Mouse (Mus musculus): ENCODE data around the gene Ncf4.

Ncf4 gene

GRCm38 (mm10) chr15:78244695-78245492, at the start of gene Ncf4:
Gene Ncf4, plus strand, starts transcription at chr15:78244801.
- no peak for DNase-seq

DNA sequence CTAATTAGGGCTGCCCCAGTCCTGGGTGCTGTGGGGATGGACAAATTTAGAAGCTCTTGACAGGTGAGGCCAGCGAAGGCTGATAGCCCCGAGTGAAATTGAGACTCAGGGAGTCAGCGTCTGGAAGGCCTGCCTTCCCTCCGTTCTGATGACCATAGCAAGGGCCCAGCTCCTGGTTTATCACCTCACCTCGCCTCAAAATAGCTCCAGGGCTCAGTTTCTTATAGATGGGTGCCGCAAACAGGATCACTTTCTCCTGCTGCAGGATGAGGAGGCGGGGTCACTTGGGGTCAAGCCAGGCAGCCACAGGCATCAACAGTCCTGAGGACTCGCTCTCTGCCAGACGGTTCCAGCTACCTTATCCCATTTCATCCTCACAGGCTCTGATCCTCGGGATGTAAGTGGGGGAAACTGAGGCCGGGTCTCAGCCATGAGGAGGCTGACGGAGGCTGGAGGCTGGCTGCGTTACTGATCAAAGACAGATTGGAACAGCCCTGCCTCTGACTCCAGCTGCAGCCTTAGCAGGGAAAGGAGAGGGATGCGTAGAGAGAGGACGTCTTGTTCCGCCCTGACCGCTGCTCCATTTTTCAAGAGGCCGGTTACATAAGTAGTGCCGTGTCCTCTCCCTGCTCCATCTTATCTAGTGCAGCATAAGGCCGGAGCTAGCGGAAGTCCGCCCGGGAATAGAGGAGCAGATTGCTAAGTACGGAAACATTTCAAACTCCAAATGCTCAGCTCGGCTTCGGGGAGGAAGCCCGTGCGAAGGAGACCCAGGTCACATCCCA, 49.3 kb upstream of the Ncf4 start:
- DNase-seq: no peak

- DNase-seq: peak; percentile 79
Measured at GRCm38 (mm10) chr15:78204053-78204847, 40.4 kb upstream of the Ncf4 start.

DNA sequence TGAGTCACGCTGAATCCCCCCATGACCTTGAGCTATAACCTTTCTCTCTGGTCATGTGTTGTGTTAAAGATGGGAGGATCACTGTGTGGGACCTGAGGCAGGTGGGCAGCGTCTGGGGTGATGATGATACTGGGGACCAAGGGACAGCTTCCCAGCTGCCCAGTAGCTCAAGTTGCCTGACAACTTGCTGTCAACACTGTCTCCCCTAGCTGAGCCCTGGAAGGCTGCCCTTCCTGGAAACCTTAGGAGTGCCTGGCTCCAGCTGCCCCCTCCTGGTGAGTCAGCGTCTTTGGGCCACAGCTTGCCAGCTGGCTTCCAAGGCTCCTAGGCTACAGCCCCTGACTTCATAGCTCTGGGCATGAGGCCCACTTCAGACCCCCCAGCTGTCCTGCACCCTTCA, 39.4 kb upstream of the Ncf4 start:
- peak; percentile 60 for DNase-seq

DNA sequence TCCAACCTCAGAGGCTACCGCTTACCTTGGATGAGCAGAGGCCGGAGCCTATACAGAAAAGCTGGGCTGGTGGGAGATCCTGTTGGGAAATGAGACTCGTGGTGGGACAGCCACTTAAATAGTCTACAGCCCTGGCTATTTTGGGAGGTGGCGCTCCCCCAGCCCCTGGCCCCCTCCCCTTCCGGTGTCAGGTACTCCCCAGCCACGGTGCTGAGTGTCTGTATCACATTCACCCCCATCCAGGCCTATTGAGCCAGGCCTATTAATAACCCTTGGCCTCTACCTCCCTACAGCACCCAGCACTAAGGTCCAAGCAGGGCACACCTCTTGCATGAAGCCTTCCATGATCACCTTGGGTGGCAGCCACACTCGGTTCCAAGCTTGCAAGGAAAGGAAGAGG, 38.3 kb upstream of the Ncf4 start, which contains the start of gene Pvalb:
Pvalb (minus strand) TSS at position 89 of the 400 bp plus-strand sequence.
- DNase-seq: no peak

- no peak for DNase-seq
Measured at GRCm38 (mm10) chr15:78210203-78210602, 34.4 kb upstream of the Ncf4 start.

DNA sequence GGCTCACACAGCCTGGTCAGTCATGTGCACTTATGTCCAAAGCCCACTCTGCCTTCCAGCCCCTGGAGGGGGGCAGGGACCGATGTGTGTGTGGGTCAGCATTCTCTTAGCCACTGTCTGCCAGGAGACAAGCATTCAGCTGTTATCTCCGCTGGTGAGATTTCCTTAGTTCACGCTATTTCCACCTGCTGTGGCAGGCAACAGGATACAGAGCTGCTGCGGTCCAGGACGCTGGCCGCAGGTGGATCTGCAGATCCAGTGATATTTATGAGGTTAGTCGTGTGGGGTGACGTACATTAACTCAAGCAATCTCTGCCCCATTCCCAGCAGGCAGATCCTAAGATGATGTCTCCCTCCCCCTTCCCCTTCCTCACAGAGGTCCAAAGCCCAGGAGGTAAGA, 33.2 kb upstream of the Ncf4 start:
- DNase-seq: no peak

DNA sequence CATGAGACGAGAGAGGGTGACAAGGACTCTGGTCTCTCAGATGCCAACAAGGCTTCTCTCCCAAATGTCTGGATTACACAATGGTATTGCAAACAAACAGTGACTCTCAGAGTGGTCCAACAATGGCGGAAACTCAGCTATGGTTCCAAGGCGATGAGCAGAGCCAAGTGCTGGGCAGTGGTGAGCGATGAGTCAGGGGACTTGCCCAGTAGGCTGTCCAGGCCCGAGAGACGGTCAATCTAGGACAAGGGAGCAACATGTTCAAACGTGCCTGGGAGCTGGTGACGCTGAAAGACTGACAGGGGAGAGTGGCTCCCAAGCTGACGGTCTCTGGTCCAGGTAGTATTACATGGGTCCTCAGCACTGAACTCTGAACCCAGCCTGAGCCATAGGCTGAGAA, 29.3 kb upstream of the Ncf4 start:
- no peak for DNase-seq

- DNase-seq: no peak
Measured at GRCm38 (mm10) chr15:78227816-78228215, 16.8 kb upstream of the Ncf4 start.

- no peak for DNase-seq
Measured at GRCm38 (mm10) chr15:78231346-78232331, 13.0 kb upstream of the Ncf4 start.

DNA sequence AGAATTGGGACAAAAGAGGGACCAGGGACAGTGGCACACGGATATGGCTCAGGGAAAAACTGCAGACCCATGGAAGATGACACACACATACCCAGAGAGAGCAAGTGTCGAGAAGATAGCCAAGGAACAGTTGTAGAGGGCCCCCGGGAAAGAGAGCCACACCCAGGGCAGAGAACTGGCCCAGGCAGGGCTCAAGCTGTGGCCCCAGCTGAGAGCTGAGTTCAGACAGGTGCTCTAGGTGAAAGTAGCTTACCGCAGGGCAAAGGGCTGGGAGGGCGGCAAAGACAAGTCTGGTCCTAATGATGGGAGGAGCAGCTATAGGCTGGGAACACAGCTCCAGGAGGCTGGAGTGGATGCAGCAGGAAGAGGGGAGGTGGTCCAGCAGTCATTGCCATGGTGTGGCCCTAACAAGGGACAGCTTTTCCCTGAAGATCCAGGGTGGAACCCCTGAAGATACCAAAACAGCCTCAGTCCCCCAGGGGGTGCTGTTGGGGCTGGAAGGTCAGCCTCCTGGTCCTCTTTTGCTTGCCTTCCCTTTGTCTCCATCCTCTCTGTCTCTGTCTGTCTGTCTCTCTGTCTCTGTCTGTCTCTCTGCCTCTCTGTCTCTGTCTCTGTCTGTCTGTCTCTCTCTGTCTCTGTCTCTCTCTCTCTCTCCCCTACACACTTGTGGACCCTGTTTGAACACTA, 9.6 kb upstream of the Ncf4 start:
- DNase-seq: no peak

DNA sequence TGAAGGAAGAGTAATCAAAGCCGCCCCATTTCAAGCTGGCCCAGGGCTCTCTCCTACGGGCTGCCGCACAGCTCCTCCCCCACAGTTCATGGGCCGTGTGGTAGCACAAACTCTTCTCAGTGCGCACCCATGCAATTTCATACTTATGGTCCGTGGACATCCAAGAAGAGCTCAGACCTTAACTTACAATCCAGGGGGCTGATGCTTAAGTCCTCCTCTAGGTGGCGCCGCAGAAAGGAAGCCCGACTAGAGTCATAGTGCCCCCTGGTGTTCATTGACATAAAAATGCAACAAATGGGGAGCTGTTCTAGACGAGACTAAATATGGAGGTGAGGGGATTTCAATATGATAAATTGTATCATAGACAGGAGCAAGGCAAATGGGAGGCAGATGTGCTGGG, 5.1 kb upstream of the Ncf4 start:
- DNase-seq: peak; percentile 89

- DNase-seq: no peak
Measured at GRCm38 (mm10) chr15:78239956-78240617, 4.5 kb upstream of the Ncf4 start.

DNA sequence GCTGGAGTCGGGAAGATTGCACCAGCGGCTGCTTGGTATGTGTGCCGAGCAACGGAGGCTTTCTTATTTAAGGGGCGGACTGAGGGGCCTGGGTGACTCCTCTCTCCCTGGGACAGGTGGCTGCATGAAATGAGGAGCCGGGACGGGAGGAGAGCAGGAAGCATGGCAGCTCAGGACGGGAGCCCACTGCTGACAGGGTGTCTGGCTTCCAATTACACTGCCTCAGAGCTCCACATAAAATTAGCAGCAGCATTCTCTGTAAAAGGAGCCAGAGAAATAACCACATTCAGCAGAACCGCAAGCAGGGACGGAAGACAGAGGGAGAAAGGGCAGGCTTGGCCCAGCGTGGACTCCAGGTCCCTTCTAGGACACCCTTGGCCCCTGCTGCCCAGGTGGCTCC, 3.3 kb upstream of the Ncf4 start:
- DNase-seq: no peak

- DNase-seq: no peak
Measured at GRCm38 (mm10) chr15:78243061-78243460, 1.5 kb upstream of the Ncf4 start.

DNA sequence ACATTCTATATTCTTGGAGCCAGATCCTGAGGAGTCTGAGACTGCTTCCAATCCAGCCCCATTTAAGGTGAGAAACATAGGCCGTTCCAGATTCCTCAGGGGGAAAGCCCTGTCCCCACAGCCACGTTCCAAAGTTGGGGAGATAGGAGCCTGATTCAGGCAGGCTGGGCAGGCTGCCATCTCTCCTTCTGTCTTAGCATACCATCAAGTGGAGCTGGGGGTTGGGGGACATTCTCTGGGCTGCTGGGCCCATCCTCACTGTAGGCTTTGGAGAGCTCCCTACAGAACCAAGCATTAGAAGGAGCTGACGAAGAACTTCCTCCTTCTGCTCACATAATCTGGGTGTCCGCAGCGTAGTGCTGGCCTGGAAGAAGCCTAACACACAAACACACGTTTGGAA, 827 bp upstream of the Ncf4 start:
- DNase-seq: no peak

- DNase-seq: no peak
Measured at GRCm38 (mm10) chr15:78246143-78247116, 1.8 kb downstream of the Ncf4 start.

- no peak for DNase-seq
Measured at GRCm38 (mm10) chr15:78247659-78248058, 3.1 kb downstream of the Ncf4 start.

GRCm38 (mm10) chr15:78248410-78248809, 3.8 kb downstream of the Ncf4 start:
- DNase-seq: no peak

GRCm38 (mm10) chr15:78254751-78255150, 10.2 kb downstream of the Ncf4 start:
- DNase-seq: peak; percentile 84
